Mouse (Mus musculus): ENCODE results near the gene Synj2bp. TPM values are rescaled to one million over a fixed set of nuclear protein-coding genes. Genes with fewer than 3 reads are reported as not detected.
"Not testable (repeated sequence)": the region's sequence is repeated elsewhere in the genome, so short reads cannot be mapped to it uniquely, and the experiment has no call there.

Gene Synj2bp
- 31.9 and 34.2 TPM in 2 replicates for total RNA-seq (2021)
- long read RNA-seq, experiment 1, full-length matches to known transcripts = 37 of 48 reads
- long read RNA-seq, experiment 1, partial matches to known transcripts = 1 of 48 reads
- long read RNA-seq, experiment 1, other reads (novel, unspliced or antisense) = 10 of 48 reads
- long read RNA-seq, experiment 2, full-length matches to known transcripts = 25 of 38 reads
- long read RNA-seq, experiment 2, partial matches to known transcripts = 2 of 38 reads
- long read RNA-seq, experiment 2, other reads (novel, unspliced or antisense) = 11 of 38 reads

DNA sequence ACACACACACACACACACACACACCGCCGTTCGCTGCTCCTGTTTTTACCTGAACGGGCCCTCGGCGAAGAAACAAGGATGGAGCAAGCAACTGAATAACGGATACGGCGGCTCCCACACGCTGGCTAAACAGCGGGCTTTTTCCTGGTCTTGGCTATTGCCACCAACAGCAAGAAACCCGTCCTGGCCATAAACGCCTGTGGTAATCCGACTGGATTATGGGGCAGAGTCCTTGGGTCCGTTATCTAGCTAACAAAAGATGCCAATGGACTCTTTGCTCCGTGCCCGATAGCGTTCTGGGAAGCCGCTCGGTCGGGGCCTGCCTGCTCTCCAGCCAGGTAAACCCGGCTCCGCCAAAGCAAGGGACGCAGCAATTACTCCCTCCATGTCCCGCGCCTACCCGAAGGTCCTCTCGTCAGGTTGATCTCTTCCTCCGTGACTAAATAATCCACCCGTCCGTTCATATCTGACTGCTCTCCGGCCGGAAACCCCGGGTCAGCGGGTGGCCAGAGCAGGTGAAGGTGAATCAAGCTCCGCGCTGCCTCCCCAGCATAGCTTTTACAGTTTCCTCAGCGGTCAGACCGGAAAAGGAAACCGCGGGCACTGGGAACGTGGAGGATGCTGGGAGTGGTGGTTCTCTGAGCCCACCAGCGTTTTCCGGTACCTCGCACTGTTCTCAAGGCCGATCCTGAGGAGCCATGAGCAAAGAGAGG lies at the start of gene Synj2bp, which contains the start of gene Gm20498:
TSS of gene Synj2bp (minus strand) at position 596 of the 713 bp plus-strand sequence.
TSS of gene Gm20498 (minus strand) at position 590 of the 713 bp plus-strand sequence.
- peak; percentile 91 for DNase-seq

GRCm38 (mm10) chr12:81568374-81568773 lies 35.7 kb upstream of the Synj2bp start, which contains the start of gene Adam21:
TSS of gene Adam21 (minus strand) at chr12:81568474.
- no peak for DNase-seq

DNA sequence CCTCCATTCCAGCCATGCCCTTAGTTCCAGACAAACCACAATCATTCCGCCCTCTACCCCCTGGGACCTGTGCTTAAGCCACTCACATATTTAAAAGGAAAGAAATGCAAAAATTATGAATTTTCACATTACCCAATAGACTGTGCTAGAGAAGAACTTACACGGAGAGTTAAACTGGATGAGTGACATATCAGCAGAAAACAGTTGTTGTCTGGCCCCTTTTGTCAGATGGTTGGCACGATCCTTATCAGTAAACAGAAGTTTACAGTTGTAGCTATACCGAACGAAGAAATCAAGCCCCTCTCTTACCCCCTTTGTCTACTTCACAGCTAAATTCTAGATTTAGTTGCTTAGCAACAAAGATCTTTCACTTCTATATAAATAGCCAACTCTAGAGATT lies 35.2 kb upstream of the Synj2bp start:
- DNase-seq = no peak

GRCm38 (mm10) chr12:81564173-81564572 lies 31.5 kb upstream of the Synj2bp start:
- DNase-seq = no peak

- DNase-seq = peak; percentile 6
These were observed 16.6 kb upstream of the Synj2bp start for GRCm38 (mm10) chr12:81549286-81549685.

DNA sequence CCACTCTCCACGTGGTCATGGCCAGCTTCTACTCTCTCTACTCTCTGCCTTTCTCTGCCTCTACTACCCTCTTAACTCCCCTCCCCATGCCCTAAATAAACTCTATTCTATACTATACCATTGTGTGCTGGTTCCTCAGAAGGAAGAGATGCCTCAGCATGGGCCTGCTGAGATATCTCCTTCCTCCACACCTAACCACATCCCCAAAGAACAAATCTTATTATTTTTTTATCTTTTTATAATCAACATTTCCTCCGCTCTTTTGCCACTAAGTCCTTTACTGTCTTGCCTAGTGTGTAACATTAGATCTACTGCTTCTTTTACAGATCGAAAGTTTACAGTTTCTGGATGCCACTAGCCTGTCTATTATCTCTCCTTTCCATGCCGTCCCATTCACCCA lies 14.5 kb upstream of the Synj2bp start:
- DNase-seq = no peak

DNA sequence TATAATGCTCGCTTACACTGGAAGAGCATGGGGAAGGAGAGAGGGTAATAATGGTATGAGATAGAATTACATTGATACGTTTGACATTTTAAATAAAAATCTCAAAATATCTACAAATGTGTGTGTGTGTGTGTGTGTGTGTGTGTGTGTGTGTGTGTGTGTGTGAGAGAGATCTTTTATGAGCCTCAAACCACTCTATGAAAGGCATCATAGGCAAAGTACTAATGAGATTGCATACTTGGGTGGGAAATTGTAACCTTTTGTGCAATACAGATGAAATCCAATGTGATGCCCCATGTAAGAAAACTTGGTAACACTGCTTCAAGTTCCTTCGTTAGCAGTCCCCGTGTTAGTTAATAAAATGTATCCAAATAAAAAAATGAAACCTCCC lies 313 bp upstream of the Synj2bp start:
- DNase-seq = no peak

GRCm38 (mm10) chr12:81530587-81530986 lies 2.1 kb downstream of the Synj2bp start:
- DNase-seq = not testable (repeated sequence)

GRCm38 (mm10) chr12:81496906-81497305 lies 35.8 kb downstream of the Synj2bp start:
- DNase-seq = not testable (repeated sequence)

DNA sequence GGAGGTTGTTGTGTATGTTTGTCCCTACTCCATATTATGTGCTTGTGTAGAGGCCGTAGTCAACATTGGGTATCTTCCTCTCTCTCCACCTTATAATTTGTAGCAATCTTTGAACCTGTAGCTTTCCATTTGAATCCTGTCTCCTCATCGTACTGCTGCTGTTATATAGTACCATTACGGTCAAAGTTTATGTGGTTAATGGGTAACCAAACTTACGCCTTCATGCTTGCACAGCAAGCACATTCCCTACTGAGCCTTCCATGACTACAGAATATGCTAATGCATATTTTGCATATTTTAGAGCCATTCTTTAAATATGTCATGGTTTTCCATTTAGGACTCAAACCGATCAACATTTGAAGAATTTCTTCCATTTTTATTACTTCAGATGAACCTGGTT lies 42.2 kb downstream of the Synj2bp start:
- DNase-seq = no peak

DNA sequence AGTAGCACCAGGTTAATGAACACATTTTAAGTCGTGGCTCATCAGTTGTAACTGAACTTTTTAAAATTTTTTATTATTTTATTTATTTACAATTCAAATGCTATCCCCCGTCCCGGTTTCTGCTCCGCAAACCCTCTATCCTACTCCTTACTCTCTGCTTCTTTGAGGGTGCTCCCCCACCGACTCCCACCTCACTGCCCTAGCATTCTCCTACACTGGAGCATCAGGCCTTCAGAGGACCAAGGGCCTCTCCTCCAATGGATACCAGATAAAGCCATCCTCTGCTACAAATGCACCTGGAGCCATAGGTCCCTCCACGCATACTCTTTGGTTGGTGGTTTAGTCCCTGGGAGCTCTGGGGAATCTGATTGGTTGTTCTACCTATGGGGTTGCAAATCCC lies 47.4 kb downstream of the Synj2bp start:
- peak; percentile 6 for DNase-seq

- peak; percentile 93 for DNase-seq
These were observed 48.0 kb downstream of the Synj2bp start, which contains the start of gene Cox16 for GRCm38 (mm10) chr12:81484727-81485191. TSS of gene Cox16 (minus strand) at chr12:81485127.

- DNase-seq = no peak
These were observed 48.5 kb downstream of the Synj2bp start for GRCm38 (mm10) chr12:81484212-81484611.

DNA sequence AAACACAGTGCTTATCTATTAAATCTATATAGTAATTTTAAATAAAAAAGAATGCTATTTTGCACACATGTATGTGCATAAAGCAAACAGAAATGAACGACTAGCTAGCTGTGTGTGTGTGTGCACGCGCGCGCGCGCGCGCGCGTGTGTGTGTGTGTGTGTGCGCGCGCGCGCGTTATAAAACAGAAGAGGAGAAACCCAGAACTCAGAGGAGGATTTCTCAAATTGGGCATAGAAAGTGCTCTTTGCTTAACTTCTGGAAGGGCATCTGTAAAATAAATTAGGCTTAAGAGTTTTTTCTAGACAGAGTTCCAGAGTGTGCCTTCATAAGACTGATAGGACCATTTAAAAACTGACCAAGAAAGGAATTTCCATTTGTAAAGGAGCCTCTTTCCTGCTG lies 49.1 kb downstream of the Synj2bp start:
- peak; percentile 11 for DNase-seq

DNA sequence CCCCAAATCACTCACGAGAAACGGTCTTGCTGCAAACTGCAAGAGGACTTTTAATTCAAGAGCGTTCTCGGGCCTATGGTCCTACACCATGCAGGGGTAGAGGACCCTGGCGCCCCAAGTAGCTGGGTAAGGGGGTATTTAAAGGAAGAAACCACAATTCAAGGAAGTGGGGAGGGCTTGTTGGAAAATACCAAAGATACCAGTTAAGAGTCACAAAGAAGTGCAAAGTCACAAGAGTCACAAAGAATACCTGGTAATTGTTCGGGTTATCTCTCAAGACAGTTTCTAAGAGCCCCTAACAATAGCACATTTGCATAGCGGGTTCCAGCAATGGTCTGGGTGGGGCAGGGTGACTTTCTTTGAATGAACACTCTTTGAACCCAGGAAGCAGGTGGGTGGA lies 73.7 kb downstream of the Synj2bp start:
- not testable (repeated sequence) for DNase-seq

Other genes starting within 250 kb of the Synj2bp start
- gene Slc8a3, start 199.7 kb downstream of the Synj2bp start, total RNA-seq (2021) = 0.67 and 1.7 TPM in 2 replicates
- 0.78 and 1.2 TPM in 2 replicates for gene Gm4787, start 153.4 kb downstream of the Synj2bp start, total RNA-seq (2021)
- 1.4 and 1.7 TPM in 2 replicates for gene Adam4, start 111.0 kb downstream of the Synj2bp start, total RNA-seq (2021)
- gene Cox16, start 47.8 kb downstream of the Synj2bp start, total RNA-seq (2021) = 103 and 112 TPM in 2 replicates
- 33.8 and 42.2 TPM in 2 replicates for gene Gm20498, start within 50 bp of the Synj2bp start, total RNA-seq (2021)
- gene Adam21, start 35.6 kb upstream of the Synj2bp start, total RNA-seq (2021) = not detected in 2 replicates
- gene Med6, start 62.1 kb upstream of the Synj2bp start, total RNA-seq (2021) = 26.7 and 26.9 TPM in 2 replicates
- gene Ttc9, start 98.3 kb upstream of the Synj2bp start, total RNA-seq (2021) = 3.0 and 4.4 TPM in 2 replicates
- gene Map3k9, start 248.3 kb upstream of the Synj2bp start, total RNA-seq (2021) = 1.0 and 2.0 TPM in 2 replicates

Measured in adrenal gland, postnatal 14 days (tissue).